Mouse (Mus musculus) subcutaneous adipose tissue, adult 2 months (tissue): ENCODE data around the gene Slc25a21. TPM values are rescaled to one million over a fixed set of nuclear protein-coding genes. Genes with fewer than 3 reads are reported as not detected.

Experiments
- polyA plus RNA-seq: library from polyadenylated mRNA; depleted of rRNA; stranded (reverse); fragments of >200 nt; gene quantifications from 2 replicates; pipeline ENCODE4 v1.2.3, GENCODE M21; 2012; ENCODE audit warnings: low replicate concordance; rRNA removed

Slc25a21 gene
- polyA plus RNA-seq: 0.04 and 0.10 TPM in 2 replicates

GRCm38 (mm10) chr12:57197363-57198026, at the start of gene Slc25a21:
Slc25a21 (minus strand) TSS chr12:57197472.

GRCm38 (mm10) chr12:57230192-57230706, 33.0 kb upstream of the Slc25a21 start, which contains the start of the genes Prps1l3 and Mipol1:
Prps1l3 (plus strand) TSS chr12:57230412.
Mipol1 (plus strand) TSS chr12:57230427.

GRCm38 (mm10) chr12:56691427-56692079, 505.7 kb downstream of the Slc25a21 start, which contains the start of gene Pax9:
Pax9 (plus strand) TSS chr12:56691767.

Other genes starting within 250 kb of the Slc25a21 start
- 10.4 and 21.2 TPM in 2 replicates for gene Prps1l3, start 32.9 kb upstream of the Slc25a21 start, polyA plus RNA-seq
- 1.8 and 2.3 TPM in 2 replicates for gene Mipol1, start 33.0 kb upstream of the Slc25a21 start, polyA plus RNA-seq